Mouse (Mus musculus) heart, postnatal 0 days (tissue): ENCODE data around the gene Fndc11.

Source experiments
- CTCF ChIP-seq: IDR thresholded peaks from 2 replicates; pipeline ENCODE4 v1.5.1; 2016; ENCODE audit warnings: antibody characterized with exemption, control low read depth, low read depth
- EP300 ChIP-seq: IDR thresholded peaks from 2 replicates; pipeline ENCODE4 v1.6.1; 2016; ENCODE audit warnings: antibody characterized with exemption, low read depth

DNA sequence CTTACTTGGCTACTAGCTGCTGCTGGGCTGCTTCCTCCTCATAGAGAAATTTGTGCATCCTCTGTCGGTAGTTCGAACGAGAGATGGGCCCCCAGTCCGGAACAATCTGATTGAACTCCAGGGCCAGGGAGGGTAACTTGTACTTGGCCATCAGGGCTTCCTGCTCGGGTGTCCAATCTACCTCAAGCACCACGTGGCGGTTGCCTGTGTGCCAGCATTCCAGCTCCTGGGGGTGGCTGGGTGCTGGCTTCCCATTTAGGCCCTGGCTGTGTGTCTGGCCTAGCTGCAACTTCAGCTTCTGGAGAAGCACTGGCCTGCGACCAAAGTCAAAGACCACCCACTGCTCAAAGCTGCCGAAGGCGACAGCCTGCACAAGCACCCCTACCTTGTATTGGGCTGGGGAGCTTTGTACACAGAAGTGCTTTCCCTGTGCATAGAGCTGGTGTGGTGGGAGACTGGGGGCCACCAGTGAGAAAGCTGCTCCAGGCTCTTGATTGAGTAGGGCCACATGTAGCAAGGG, 18.3 kb downstream of the Fndc11 start:
- no peak for TF ChIP-seq EP300
- TF ChIP-seq CTCF: no peak
